ENCODE assay signal across 8 mouse cellular contexts in the genomic region with DNA sequence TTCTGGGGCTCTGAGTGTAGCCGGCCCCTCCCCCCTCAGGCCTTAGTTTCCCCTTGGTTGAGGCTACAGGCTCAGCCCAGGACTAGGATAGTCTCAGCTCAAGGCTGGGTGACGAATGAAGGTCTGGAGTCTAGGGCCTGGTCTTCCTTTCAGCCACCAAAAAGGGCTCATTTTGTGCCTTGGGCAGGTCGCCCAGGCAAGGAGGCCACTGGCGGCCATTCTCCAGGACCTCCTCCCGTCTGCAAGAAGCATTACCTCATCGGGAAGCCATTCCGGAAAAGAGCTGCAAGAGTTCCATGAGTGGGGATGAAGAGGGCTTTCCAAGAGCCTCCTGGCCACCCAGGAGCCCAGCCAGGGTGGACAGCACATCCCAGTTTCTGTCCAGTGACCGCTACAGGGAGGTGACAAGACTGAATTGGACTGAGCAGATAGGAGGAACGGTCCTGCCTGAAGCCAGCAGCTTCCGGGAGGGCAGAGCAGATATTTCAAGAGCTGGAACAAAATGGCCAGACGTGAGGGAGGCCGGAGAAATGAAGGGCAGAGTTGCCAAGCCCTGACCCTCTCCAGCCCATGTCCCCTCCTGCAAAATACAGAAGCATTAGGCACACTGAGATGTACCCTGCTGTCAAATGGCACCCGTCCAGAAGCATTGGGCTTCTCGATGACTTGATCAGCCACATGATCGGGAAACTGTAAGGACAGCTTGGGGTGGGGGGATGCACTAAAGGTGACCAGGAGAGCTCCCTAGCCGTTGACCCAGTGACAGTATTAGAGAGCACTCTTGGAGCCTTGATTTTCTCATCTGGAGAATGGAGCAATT. TPM values are rescaled to one million over a fixed set of nuclear protein-coding genes. Genes with fewer than 3 reads are reported as not detected.
DNase-seq lines count a peak whose midpoint lies in the region; ATAC-seq and TF ChIP-seq lines count a peak whose summit lies in the region.

No protein-coding gene starts in this region.

- no peak for TF ChIP-seq CTCF in testis, adult 2 months (IDR thresholded peaks at IDR 0.05; ENCODE audit: control insufficient read depth, insufficient read depth, insufficient replicate concordance, low read depth, low read length)

- H3K9ac ChIP-seq in limb, embryonic 15.5 days = no peak overlapping the region

- ATAC-seq in cerebellum, adult (ENCODE audit: insufficient number of reproducible peaks, low FRiP score, low TSS enrichment) = no peak
- no peak for ATAC-seq in limb, embryonic 15.5 days (ENCODE audit: insufficient number of reproducible peaks, low FRiP score, low TSS enrichment, low read depth)

- 0 out of 2 replicates have a peak, but pooled peaks have one; percentile 15 for TF ChIP-seq POLR2A in testis, adult 2 months (IDR thresholded peaks at IDR 0.05; ENCODE audit: control insufficient read depth, low read depth, low read length)

- peaks cover 47% of the 10 kb centered on the region for H3K4me1 ChIP-seq in limb, embryonic 15.5 days
- peaks cover 15% of the 10 kb centered on the region for H3K4me1 ChIP-seq in testis, adult 2 months (ENCODE audit: control insufficient read depth, insufficient read depth, low read length)

- peak; percentile 71 for DNase-seq in cerebellum, adult 11-12 months
- peak; percentile 66 for DNase-seq in urinary bladder, postnatal 14 days (ENCODE audit: low spot score)
- no peak for DNase-seq in urinary bladder, adult 2 months (ENCODE audit: low spot score)
- peak; percentile 77 for DNase-seq in heart, postnatal 4 days
- DNase-seq in embryo, embryonic 11 days = no peak

- no peak overlapping the region for H3K4me2 ChIP-seq in limb, embryonic 15.5 days

- no peaks in the 10 kb centered on the region for H3K36me3 ChIP-seq in limb, embryonic 15.5 days
- H3K36me3 ChIP-seq in testis, adult 2 months (ENCODE audit: control insufficient read depth, insufficient read depth, low read length) = no peaks in the 10 kb centered on the region

- no peaks in the 10 kb centered on the region for H3K9me3 ChIP-seq in limb, embryonic 15.5 days

- peaks cover 13% of the 10 kb centered on the region for H3K27me3 ChIP-seq in limb, embryonic 15.5 days
- no peaks in the 10 kb centered on the region for H3K27me3 ChIP-seq in testis, adult 2 months (ENCODE audit: control insufficient read depth, insufficient read depth, low read length)

- WGBS in limb, embryonic 15.5 days = 68% methylated on average over 16 of the region's 16 CpGs

- H3K27ac ChIP-seq in limb, embryonic 15.5 days = peak overlapping the region; percentile 91
- H3K27ac ChIP-seq in testis, adult 2 months (ENCODE audit: control insufficient read depth, insufficient read depth, low read depth, low read length) = peak overlapping the region; percentile 70

- no peak overlapping the region for H3K4me3 ChIP-seq in limb, embryonic 15.5 days
- no peak overlapping the region for H3K4me3 ChIP-seq in testis, adult 2 months (ENCODE audit: control insufficient read depth, low read depth, low read length)

RNA-seq across cellular contexts. Expression of a gene that starts 29.6 kb away (rescaled TPM):
- 15.3 and 15.9 TPM in 2 replicates for polyA plus RNA-seq in urinary bladder, adult 2 months (2012; rRNA removed)
- under 1 TPM; 0.21 to 0.27 TPM for total RNA-seq in heart, postnatal 4 days (2021)
- polyA plus RNA-seq in limb, embryonic 15.5 days (2015; fragmentation: Nextera tagmentation; extraction: Ambion mirVana) = 49.5 and 62.1 TPM in 2 replicates
- 0.07 and 1.2 TPM in 2 replicates for polyA plus RNA-seq in testis, adult 2 months (2012; rRNA removed)

Comparison
In these comparisons a context has a peak if more than half of its experiments do, and no peak if none do; other contexts are left out.
1. DNase-seq: peak in cerebellum, adult 11-12 months (single experiment), urinary bladder, postnatal 14 days (single experiment) and heart, postnatal 4 days (single experiment); none in urinary bladder, adult 2 months (single experiment) and embryo, embryonic 11 days (single experiment).